Mouse (Mus musculus) limb, embryonic 14.5 days (tissue): ENCODE measurements around the gene Rufy1. TPM values are rescaled to one million over a fixed set of nuclear protein-coding genes. Genes with fewer than 3 reads are reported as not detected.

Experiments used
- ATAC-seq: fragments of 200-750 bp; cut with Nextera tagmentation; 2 replicates; pipeline ENCODE4 v1.8.0; 2017; ENCODE audit warnings: low read depth, moderate number of reproducible peaks, moderate TSS enrichment; ENCODE audit not compliant: low FRiP score
- DNase-seq: peaks from one replicate; pipeline ENCODE4 v3.0.0-alpha.2; 2015; ENCODE audit warnings: low spot score
- H3K27ac ChIP-seq: fragments of 300-500 bp; sonication (generic); replicated peaks from 2 replicates; pipeline ENCODE4 v1.5.1; 2014; ENCODE audit warnings: low read depth, mild to moderate bottlenecking, low read length, moderate library complexity, mixed read lengths
- H3K27me3 ChIP-seq: fragments of 300-500 bp; sonication (generic); 2 replicates; pipeline ENCODE4 v1.6.1; 2014; ENCODE audit warnings: low read length, mixed read lengths; ENCODE audit not compliant: control insufficient read depth, insufficient read depth
- H3K36me3 ChIP-seq: fragments of 300-500 bp; sonication (generic); 2 replicates; pipeline ENCODE4 v1.6.1; 2014; ENCODE audit warnings: mild to moderate bottlenecking, low read length, moderate library complexity, mixed read lengths; ENCODE audit not compliant: control insufficient read depth, insufficient read depth
- H3K4me1 ChIP-seq: fragments of 300-500 bp; sonication (generic); 2 replicates; pipeline ENCODE4 v1.6.1; 2014; ENCODE audit warnings: antibody characterized with exemption, low read length, mixed read lengths; ENCODE audit not compliant: control insufficient read depth, insufficient read depth
- H3K4me2 ChIP-seq: fragments of 300-500 bp; sonication (generic); replicated peaks from 2 replicates; pipeline ENCODE4 v1.6.1; 2014; ENCODE audit warnings: low read depth, mild to moderate bottlenecking, low read length, moderate library complexity; ENCODE audit not compliant: severe bottlenecking
- H3K4me3 ChIP-seq: fragments of 300-500 bp; sonication (generic); replicated peaks from 2 replicates; pipeline ENCODE4 v1.5.1; 2014; ENCODE audit warnings: low read length
- H3K9ac ChIP-seq: fragments of 300-500 bp; sonication (generic); 2 replicates; pipeline ENCODE4 v1.6.1; 2014; ENCODE audit warnings: mild to moderate bottlenecking, low read depth, low read length, moderate library complexity; ENCODE audit not compliant: severe bottlenecking
- H3K9me3 ChIP-seq: fragments of 300-500 bp; sonication (generic); 2 replicates; pipeline ENCODE4 v1.6.1; 2016; ENCODE audit warnings: low read length; ENCODE audit not compliant: control insufficient read depth
- POLR2A ChIP-seq: fragments of 200-500 bp; IDR thresholded peaks from 2 replicates; pipeline ENCODE4 v1.8.0; 2012; ENCODE audit warnings: inconsistent platforms, mild to moderate bottlenecking, moderate library complexity, borderline replicate concordance; ENCODE audit not compliant: insufficient read depth, insufficient read length; ENCODE audit errors: extremely low read depth
- WGBS: fragments of 180-500 bp; shearing (Covaris S2); extraction: QIAGEN DNeasy Blood & Tissue Kit; methylation state at CpG from one replicate; pipeline ENCODE4 v1.1.7; 2014; 5-methylcytosine and 5-hydroxymethylcytosine counted together
- polyA plus RNA-seq, 2 experiments: library from polyadenylated mRNA; depleted of rRNA in 1 of 2; stranded (reverse) in 1 of 2; unstranded in 1 of 2; fragments of >200 nt; fragmentation: Nextera tagmentation in 1 of 2; extraction: Ambion mirVana in 1 of 2; gene quantifications; 2 replicates each; pipeline versions ENCODE4 v1.2.1 to v1.2.3; 2012 to 2014

Gene Rufy1
- polyA plus RNA-seq, 2 experiments, result 20.3 to 24.9 TPM

DNA sequence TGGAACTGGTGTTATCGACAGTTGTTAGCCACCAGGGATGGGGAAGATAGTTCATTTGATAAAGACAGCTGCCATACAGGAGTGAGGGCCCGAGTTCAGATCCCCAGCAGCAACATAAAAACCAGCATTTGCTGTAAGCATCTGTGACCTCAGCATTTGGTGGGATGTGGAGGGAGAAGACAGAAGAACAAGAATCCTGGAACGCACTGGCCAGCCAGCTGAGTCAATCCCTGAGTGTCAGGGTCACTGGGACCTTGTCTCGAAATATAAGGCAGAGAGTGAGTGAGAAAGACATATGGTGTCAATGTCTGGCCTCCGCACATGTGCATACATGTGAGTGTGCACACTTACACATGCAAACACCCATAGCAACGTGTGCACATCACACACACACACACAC lies 9.8 kb upstream of the Rufy1 start:
- ATAC-seq (no peak), DNase-seq (no peak)
- no peak overlapping the region for H3K4me3 ChIP-seq
- TF ChIP-seq POLR2A, result no peak
- H3K36me3 ChIP-seq, result no peaks in the 10 kb centered on the region
- H3K27ac ChIP-seq, result no peak overlapping the region
- H3K9me3 ChIP-seq, result no peaks in the 10 kb centered on the region
- H3K4me1 ChIP-seq, result 0 out of 2 replicates have a peak, but pooled peaks cover 4% of the 10 kb centered on the region
- no peak overlapping the region for H3K9ac ChIP-seq
- whole genome bisulfite sequencing, result 75% methylated on average over 6 of the region's 6 CpGs
- H3K27me3 ChIP-seq, result no peaks in the 10 kb centered on the region
- no peak overlapping the region for H3K4me2 ChIP-seq

DNA sequence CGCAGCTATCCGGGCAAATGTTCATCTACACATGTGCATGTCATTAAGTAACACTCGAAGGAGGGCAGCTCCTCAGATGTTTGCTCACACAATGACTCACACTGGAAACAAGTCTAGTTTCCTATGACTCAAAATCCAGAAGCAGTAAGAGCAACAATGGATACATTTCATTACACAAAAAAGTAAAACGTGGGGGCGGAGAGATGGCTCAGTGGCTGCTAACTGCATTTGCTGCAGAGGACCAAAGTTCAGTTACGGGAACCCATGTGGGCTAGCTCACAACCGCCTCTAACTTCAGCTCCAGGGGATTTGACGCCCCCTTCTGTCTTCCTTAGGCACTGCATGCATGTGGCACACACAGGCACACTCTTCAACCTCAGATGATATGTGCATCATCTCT lies 8.9 kb upstream of the Rufy1 start:
- H3K27ac ChIP-seq, result no peak overlapping the region
- DNase-seq (no peak), ATAC-seq (no peak)
- no peaks in the 10 kb centered on the region for H3K9me3 ChIP-seq
- H3K27me3 ChIP-seq, result no peaks in the 10 kb centered on the region
- H3K36me3 ChIP-seq, result no peaks in the 10 kb centered on the region
- no peak overlapping the region for H3K4me3 ChIP-seq
- H3K4me1 ChIP-seq, result 0 out of 2 replicates have a peak, but pooled peaks cover 4% of the 10 kb centered on the region
- H3K9ac ChIP-seq, result no peak overlapping the region
- no peak overlapping the region for H3K4me2 ChIP-seq
- no peak for TF ChIP-seq POLR2A
- 44% methylated on average over 8 of the region's 8 CpGs for WGBS

DNA sequence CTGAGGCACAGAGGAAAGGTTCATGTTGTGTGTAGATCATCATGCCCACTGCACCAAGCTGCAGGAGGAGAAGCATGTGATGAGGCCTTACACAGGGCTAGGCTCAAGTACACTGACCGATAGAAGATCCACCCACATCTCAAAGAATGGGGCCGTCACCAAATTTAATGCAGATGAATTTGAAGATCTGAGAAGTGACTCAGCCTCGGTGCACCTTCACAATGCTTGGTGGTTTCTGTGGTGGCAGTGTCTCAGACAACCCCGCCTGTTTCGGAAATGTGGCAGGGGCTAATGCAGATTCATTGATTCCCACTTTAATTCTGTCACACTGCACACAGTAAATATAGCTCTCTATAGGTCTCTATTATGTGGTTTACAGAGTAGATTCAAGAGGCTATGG lies 2.0 kb upstream of the Rufy1 start:
- H3K27me3 ChIP-seq, result no peaks in the 10 kb centered on the region

DNA sequence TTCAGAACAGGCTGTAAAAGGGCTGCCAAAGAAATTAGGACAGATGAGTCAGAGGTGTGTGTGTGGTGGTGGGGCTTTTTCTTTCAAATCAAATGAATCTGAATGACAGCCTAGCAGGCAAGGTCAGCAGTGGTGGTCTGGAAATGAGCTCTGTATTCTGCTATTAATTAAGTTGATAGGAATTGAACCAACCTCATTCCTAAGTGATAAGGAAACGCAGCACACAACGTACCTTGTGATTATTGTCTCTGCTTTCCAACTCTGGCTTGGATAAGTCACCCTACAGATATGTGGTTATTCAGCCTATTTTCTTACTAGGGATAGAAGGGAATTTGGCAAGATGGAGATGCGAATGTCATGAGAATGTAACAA lies 1.1 kb upstream of the Rufy1 start:
- H3K36me3 ChIP-seq, result no peaks in the 10 kb centered on the region
- no peaks in the 10 kb centered on the region for H3K9me3 ChIP-seq
- H3K27ac ChIP-seq, result no peak overlapping the region
- no peak for TF ChIP-seq POLR2A
- no peak overlapping the region for H3K4me3 ChIP-seq
- WGBS, result 85% methylated on average over 3 of the region's 3 CpGs
- no peak for ATAC-seq
- no peak overlapping the region for H3K9ac ChIP-seq
- no peaks in the 10 kb centered on the region for H3K27me3 ChIP-seq
- H3K4me2 ChIP-seq, result no peak overlapping the region
- no peak for DNase-seq
- H3K4me1 ChIP-seq, result peaks cover 12% of the 10 kb centered on the region

More for the DNA sequence above, 2.0 kb upstream of the Rufy1 start:
- Histone ChIP-seq H3K4me2 (no peak overlapping the region), H3K4me3 (no peak overlapping the region), H3K36me3 (no peaks in the 10 kb centered on the region), H3K27ac (no peak overlapping the region), H3K4me1 (peaks cover 12% of the 10 kb centered on the region), H3K9me3 (no peaks in the 10 kb centered on the region), H3K9ac (no peak overlapping the region)
- no peak for TF ChIP-seq POLR2A
- 79% methylated on average over 5 of the region's 5 CpGs for WGBS
- ATAC-seq (no peak), DNase-seq (no peak)

DNA sequence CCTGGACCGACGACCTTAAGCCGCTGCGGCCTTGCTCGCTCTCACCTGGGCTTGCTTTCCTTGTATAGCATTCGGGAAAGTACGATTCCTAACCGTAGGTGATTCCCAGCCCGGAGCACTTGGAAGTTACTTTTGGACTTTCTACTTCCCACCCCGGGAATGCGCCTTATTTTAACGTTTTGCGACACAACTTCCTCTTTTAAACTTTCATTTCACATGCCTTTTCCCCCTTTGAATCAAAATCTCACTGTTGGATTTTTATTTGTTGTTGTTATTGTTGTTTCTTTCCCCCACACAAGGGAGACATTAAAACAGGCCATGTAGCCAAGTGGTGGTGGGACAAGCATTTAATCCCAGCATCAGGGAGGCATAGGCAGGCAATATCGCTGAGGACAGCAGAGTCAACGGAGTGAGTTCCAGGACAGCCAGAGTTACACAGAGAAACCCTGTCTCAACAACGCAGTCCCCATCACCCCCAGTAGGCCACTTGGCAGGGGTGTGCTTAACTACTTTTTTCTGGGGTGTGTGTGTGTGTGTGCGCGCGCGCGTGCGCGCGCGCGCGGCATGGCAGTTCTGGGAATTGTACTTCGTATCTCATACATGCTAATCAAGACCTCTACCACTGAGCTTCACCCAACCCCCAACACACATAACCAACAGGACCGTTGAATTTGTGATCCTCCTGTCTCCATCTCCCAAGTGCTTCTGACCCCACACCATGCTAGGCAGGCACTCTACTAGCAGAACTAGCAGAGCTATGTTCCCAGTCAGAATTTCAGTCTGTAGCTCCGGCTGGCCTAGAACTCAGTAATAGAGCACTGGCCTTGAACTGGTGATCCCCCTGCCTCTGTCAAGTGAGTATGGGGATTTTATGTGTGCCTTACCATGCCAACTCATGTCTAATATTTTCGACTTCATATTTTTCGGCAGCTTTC lies 476 bp upstream of the Rufy1 start:
- Histone ChIP-seq H3K36me3 (no peaks in the 10 kb centered on the region), H3K4me1 (peaks cover 12% of the 10 kb centered on the region), H3K4me2 (peak overlapping the region; percentile 73), H3K4me3 (peak overlapping the region; percentile 80), H3K27ac (peak overlapping the region; percentile 95), H3K9me3 (no peaks in the 10 kb centered on the region), H3K9ac (peak overlapping the region; percentile 91), H3K27me3 (no peaks in the 10 kb centered on the region)
- 29% methylated on average over 32 of the region's 32 CpGs for WGBS
- DNase-seq, result no peak
- no peak for TF ChIP-seq POLR2A
- 0 out of 2 replicates have a peak, but pooled peaks have one; percentile 23 for ATAC-seq
